Mouse (Mus musculus) MEL-GATA-1-ER (cell line): ENCODE results near the gene Slc25a40.

ENCODE experiments used
- DNase-seq: peaks from one replicate; pipeline ENCODE4 v3.0.0-alpha.2; 2012; ENCODE audit warnings: low read depth; ENCODE audit errors: extremely low read depth

The Slc25a40 gene

GRCm38 (mm10) chr5:8489471-8490110 lies 66.9 kb downstream of the Slc25a40 start:
- DNase-seq, result peak; percentile 24

DNA sequence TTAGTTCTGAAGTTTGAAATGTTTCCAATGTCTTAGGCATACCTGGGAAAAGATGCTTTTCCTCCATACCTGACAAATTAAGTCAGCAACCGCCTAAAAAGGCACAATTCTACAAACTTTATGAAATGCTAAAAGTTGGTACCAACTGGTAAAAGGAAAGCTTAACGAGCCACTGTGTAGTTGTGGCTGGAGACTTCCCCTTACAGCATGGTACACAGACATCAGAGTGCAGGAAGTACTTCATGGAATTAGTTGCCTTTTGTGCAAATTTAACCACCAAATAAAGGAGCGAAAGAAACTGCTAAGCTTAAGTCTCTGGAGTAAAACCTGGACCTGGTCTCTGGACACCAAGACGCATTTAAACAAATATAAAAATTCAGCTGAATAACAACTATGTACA lies 69.1 kb downstream of the Slc25a40 start:
- no peak for DNase-seq
